Mouse (Mus musculus): ENCODE measurements at regions not wholly inside any gene's neighbourhood (a gene's known extent, or its start where the extent isn't known, plus 50 kb on each side); places are given as distances from the start of the nearest gene placed in this dataset.

DNA sequence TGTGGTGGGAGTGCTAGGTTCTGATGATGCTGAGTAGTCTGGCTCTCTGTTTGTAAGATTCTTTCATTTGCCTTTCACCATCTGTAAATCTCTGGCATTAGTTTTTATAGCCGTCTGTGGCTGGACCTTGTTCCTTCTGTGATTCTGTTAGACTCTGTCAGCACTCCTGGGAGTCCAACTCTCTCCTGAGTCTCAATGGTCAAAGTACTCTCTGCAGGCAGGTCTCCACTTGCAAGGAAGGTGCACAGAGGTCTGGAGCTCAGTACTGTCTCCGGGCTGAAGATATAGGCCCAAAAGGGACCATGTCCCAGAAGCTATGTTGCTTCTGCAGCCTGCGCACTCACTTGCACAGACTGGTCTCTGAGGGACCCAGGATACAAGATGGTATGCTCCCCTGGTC, 356.3 kb upstream of the Ercc4 start:
- TF ChIP-seq CTCF (conservative IDR thresholded peaks at IDR 0.05; ENCODE audit: insufficient read depth, insufficient read length, low read depth, low read length) (no peak), POLR2A (IDR thresholded peaks at IDR 0.05; ENCODE audit: low read depth, low read length) (no peak)
